Mouse (Mus musculus): ENCODE data around the gene Bves. TPM values are rescaled to one million over a fixed set of nuclear protein-coding genes. Genes with fewer than 3 reads are reported as not detected.
A peak's percentile ranks its signal among the peaks of the same experiment; 100 is the strongest.

Gene Bves
- total RNA-seq, 2 experiments from 2014 or later: 2.8 to 3.8 TPM

GRCm38 (mm10) chr10:45369639-45370038, 34.1 kb downstream of the Bves start:
- DNase-seq (ENCODE audit: low spot score in 2 of 2): no peak
- Histone ChIP-seq H3K27ac (no peak overlapping the region), H3K4me3 (no peak overlapping the region)
- no peak for TF ChIP-seq CTCF (conservative IDR thresholded peaks at IDR 0.05)

DNA sequence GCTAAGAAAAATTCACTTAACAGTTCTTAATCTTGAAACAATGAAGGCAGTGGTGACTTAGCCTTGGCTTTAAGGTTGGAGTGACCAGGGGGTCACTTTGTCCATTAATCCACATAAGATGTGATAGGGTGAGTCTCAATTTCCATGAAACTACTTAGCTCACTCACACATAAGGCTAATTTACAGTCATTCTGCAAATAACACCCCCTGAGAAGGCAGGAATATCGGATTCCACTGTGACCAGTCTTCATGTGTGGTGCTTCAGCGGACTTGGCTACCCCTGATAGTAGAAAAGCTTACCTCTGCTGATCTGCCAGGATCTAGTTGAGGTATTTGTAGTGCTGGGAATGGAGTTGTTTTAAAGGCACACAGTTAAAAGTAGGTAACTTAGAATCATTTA, 35.0 kb downstream of the Bves start:
- no peak overlapping the region for H3K4me3 ChIP-seq
- no peak for TF ChIP-seq CTCF (conservative IDR thresholded peaks at IDR 0.05)

DNA sequence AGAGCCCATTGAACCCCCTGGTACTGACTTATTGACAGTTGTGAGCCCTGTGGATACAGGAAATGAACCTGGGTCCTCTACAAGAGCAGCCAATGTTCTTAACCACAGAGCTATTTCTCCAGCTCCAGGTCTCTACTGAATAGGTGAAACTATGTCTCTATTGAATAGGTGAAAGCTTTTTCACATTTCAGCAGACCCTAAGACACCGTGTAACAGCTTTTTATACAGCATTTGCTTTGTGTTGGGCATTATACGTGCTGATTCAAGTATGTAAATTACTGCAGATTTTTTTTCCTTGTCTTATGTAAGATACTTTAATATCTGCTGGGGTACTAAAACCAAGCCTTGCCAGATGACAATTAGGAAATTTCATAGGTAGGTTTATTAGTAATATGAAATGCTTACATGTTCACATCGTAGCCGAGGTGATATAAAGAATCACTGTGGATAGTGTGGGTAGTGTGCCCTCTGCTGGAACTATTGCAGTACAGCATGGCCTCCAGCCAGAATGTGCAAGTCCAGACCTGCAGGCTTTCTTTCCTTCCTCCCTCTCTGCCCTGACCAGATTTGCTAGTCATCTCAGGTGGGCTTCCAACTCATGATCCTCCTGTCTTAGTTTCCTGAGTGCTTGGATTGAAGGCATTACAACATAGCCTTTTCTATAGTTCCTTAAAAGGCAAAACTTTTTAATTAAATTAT, 37.6 kb downstream of the Bves start:
- peak; percentile 98 for TF ChIP-seq CTCF (conservative IDR thresholded peaks at IDR 0.05)
- DNase-seq (ENCODE audit: low spot score in 2 of 2): peak; percentile 68 to 79
- Histone ChIP-seq H3K27ac (no peak overlapping the region), H3K4me3 (no peak overlapping the region)

More for the DNA sequence above, 35.0 kb downstream of the Bves start:
- no peak for DNase-seq (ENCODE audit: low spot score in 2 of 2)
- no peak overlapping the region for H3K27ac ChIP-seq

DNA sequence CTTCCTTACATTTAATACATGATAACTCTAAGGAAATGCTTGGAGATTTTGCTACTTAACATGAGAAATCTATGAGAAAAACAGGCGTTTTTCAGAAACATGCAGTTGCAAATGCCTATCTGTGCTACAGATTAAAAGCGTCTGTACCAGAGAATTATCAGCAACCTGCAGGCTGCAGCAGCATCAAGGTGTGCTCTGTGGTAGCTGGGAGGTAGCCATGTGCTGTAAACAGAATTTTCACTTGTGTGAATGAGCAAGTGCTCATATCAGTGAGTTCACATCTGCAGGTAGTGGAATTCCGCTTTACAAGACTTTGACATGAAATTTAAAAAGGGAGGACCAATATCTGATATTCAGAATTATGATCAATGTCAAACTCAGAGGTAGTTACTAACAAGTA, 42.7 kb downstream of the Bves start:
- no peak overlapping the region for H3K27ac ChIP-seq
- no peak for TF ChIP-seq CTCF (conservative IDR thresholded peaks at IDR 0.05)
- H3K4me3 ChIP-seq: no peak overlapping the region
- no peak for DNase-seq (ENCODE audit: low spot score in 2 of 2)

GRCm38 (mm10) chr10:45381937-45382636, 46.5 kb downstream of the Bves start:
- TF ChIP-seq CTCF (conservative IDR thresholded peaks at IDR 0.05): peak; percentile 68
- Histone ChIP-seq H3K4me3 (no peak overlapping the region), H3K27ac (no peak overlapping the region)
- DNase-seq (ENCODE audit: low spot score in 2 of 2): no peak

DNA sequence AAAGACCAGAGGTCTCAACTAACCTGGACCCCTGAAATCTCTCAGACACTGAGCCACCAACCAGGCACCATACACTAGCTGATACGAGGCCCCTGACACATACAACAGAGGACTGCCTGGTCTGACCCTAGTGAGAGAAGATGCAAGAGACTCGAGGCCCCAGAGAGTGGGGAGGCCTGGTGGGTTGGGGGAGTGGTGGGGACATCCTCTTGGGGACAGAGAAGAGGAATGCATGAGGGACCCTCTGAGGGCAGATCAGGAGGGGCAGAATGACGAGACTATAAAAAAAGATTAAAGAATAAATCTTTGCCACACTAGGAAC, 47.0 kb downstream of the Bves start:
- DNase-seq (ENCODE audit: low spot score in 2 of 2): no peak
- no peak for TF ChIP-seq CTCF (conservative IDR thresholded peaks at IDR 0.05)
- H3K27ac ChIP-seq: no peak overlapping the region
- H3K4me3 ChIP-seq: no peak overlapping the region

GRCm38 (mm10) chr10:45398211-45398610, 62.6 kb downstream of the Bves start:
- no peak overlapping the region for H3K4me3 ChIP-seq
- no peak overlapping the region for H3K27ac ChIP-seq
- no peak for DNase-seq (ENCODE audit: low spot score in 2 of 2)
- TF ChIP-seq CTCF (conservative IDR thresholded peaks at IDR 0.05): no peak

DNA sequence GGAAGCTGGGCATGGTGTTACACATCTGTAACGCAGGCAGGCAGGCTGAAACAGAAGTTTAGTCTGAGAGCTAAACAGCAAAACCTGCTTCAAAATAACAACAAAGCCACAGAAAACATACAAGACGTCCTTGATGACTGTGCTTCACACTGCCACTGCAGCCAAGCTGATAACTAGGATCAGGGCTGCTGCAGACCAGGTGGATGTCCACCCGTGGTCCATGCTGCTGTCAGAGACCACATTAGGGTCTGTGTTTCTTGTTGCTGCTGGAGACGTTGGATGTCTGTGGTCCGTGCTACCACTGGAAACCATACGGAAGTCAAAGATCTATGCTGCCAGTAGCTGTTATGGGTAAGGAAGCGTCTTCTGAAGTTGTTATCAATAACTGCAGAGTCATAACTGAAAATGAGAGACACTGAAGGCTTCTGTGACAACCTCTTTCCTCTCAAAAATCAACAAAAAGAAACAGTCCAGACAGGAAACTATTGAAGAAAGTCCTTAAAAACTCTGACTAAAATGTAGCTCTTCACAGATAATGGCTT, 64.2 kb downstream of the Bves start:
- Histone ChIP-seq H3K4me3 (no peak overlapping the region), H3K27ac (no peak overlapping the region)
- DNase-seq (ENCODE audit: low spot score in 2 of 2): no peak
- no peak for TF ChIP-seq CTCF (conservative IDR thresholded peaks at IDR 0.05)

DNA sequence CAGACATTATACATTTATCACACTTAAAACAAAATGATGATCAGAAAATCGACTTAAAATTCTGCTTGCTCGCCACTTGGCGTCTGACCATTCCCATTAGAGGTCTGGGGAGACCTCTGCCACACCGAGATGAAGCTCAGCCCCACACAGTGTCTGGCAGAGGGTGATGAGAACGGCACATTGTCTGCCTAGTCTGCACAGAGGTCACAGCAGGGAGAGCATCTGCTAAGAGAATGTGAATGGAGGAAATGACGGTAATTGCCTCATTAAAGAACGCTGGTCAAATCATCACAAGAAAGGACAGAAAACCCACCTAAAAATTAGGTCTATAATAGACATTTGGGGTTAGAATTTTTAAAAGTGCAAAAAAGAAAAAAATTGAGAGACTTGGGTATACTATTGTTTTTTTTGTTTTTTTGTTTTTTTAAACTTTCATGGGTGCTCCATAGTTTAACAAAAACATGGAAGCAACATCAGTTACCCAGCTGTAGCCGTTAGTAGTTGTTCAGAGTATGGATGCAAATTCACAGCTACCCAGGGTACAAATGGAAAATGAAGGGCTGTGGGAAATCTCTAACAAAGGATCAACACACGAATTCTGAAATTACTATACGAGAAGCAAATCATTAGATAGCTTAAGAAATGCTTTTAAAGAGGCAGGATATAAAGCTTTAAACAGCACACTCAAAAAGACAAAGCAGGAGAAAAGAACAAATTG, 75.2 kb downstream of the Bves start:
- no peak for DNase-seq (ENCODE audit: low spot score in 2 of 2)
- Histone ChIP-seq H3K27ac (no peak overlapping the region), H3K4me3 (no peak overlapping the region)
- no peak for TF ChIP-seq CTCF (conservative IDR thresholded peaks at IDR 0.05)

- no peak for DNase-seq (ENCODE audit: low spot score in 2 of 2)
- TF ChIP-seq CTCF (conservative IDR thresholded peaks at IDR 0.05): no peak
- H3K4me3 ChIP-seq: no peak overlapping the region
- no peak overlapping the region for H3K27ac ChIP-seq
Observed at GRCm38 (mm10) chr10:45411741-45412140, 76.2 kb downstream of the Bves start.

DNA sequence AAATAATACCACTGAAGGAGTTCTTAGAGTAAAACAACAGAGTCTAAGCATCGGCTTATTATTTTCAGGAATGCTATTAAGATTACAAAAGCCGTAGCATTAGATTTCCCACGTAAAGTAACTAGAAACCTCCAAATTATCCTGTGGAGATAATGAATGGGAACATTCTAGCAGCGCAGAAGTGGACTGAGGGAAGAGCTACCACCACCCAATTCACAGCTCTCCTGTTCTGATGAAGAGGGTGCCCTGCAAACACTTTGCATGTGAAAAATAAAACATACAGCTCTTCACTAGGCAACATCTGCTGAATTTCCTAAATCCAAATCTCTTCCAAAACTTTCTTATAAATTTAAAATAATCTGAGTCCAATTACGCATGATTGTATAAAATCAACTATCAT, 76.6 kb downstream of the Bves start:
- no peak overlapping the region for H3K4me3 ChIP-seq
- TF ChIP-seq CTCF (conservative IDR thresholded peaks at IDR 0.05): no peak
- no peak for DNase-seq (ENCODE audit: low spot score in 2 of 2)
- no peak overlapping the region for H3K27ac ChIP-seq

Other genes starting within 250 kb of the Bves start
- gene Popdc3, start 157.7 kb upstream of the Bves start, total RNA-seq (2021): 1 to 10 TPM; 4.0 to 7.3 TPM
- 1 to 10 TPM; 1.1 TPM for gene Lin28b, start 150.6 kb downstream of the Bves start, total RNA-seq (2021)
- 10 to 100 TPM; 42.9 to 45.3 TPM for gene Hace1, start 242.1 kb downstream of the Bves start, total RNA-seq (2021)